Mouse (Mus musculus): Measurements from ENCODE around the gene Gtf3c2. TPM values are rescaled to one million over a fixed set of nuclear protein-coding genes. Genes with fewer than 3 reads are reported as not detected.

Gene Gtf3c2
- polyA plus RNA-seq, 1 experiment from 2014 or later: 63.6 TPM

DNA sequence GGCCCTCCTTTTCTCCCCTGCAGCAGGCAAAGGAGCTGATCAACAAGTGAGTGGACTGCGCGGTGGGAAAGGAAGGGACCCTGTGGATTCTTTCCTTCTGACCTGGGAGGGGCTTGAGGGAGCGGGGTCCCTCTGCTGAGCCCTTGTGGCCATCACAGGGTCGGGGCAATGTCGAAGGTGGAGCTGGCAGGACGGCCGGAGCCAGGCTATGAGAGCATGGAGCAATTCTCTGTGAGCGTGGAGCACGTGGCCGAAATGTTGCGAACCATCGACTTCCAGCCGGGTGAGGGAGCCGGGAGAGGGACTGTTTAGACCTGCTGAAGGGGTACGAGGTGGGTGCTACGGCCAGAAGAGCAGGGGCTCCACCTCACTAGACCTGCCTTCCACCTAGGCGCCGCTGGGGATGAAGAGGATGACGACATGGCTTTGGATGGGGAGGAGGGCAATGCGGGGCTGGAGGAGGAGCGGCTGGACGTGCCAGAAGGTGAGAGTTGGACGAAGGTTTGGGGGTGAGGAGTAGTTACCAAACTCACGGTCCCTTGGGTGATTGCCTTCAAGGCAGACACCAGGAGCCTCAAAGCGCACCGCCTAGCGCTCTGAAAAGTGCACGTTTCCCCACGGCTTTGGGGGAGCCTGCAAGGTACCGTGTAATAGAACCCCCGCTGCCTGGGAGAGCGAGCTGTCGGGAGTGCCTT lies 43.1 kb downstream of the Gtf3c2 start:
- Histone ChIP-seq H3K9me3 (replicated peaks; ENCODE audit: control insufficient read depth, low read length, poor library complexity, severe bottlenecking) (no peaks in the 10 kb centered on the region), H3K4me2 (ENCODE audit: low read length) (peak overlapping the region; percentile 64), H3K36me3 (ENCODE audit: control insufficient read depth, insufficient read depth, low read length) (no peaks in the 10 kb centered on the region), H3K27ac (ENCODE audit: low read length) (no peak overlapping the region), H3K4me1 (ENCODE audit: control insufficient read depth, insufficient read depth, low read length) (peaks cover 13% of the 10 kb centered on the region), H3K27me3 (ENCODE audit: control insufficient read depth, insufficient read depth, low read depth, low read length) (peaks cover 52% of the 10 kb centered on the region), H3K4me3 (ENCODE audit: low read depth, low read length) (peak overlapping the region; percentile 31), H3K9ac (ENCODE audit: low read depth, low read length) (no peak overlapping the region)
- WGBS: under 1% methylated on average over 31 of the region's 33 CpGs
- ATAC-seq: no peak

GRCm38 (mm10) chr5:31126050-31126449 lies 53.9 kb downstream of the Gtf3c2 start:
- no peaks in the 10 kb centered on the region for H3K9me3 ChIP-seq (replicated peaks; ENCODE audit: control insufficient read depth, low read length, poor library complexity, severe bottlenecking)

GRCm38 (mm10) chr5:31123481-31123880 lies 56.5 kb downstream of the Gtf3c2 start:
- no peak overlapping the region for H3K27ac ChIP-seq (ENCODE audit: low read length)
- H3K36me3 ChIP-seq (ENCODE audit: control insufficient read depth, insufficient read depth, low read length): no peaks in the 10 kb centered on the region
- no peak for ATAC-seq
- no peaks in the 10 kb centered on the region for H3K9me3 ChIP-seq (replicated peaks; ENCODE audit: control insufficient read depth, low read length, poor library complexity, severe bottlenecking)
- H3K4me3 ChIP-seq (ENCODE audit: low read depth, low read length): no peak overlapping the region
- no peak overlapping the region for H3K9ac ChIP-seq (ENCODE audit: low read depth, low read length)
- 47% methylated on average over 2 of the region's 2 CpGs for WGBS
- no peaks in the 10 kb centered on the region for H3K27me3 ChIP-seq (ENCODE audit: control insufficient read depth, insufficient read depth, low read depth, low read length)
- no peaks in the 10 kb centered on the region for H3K4me1 ChIP-seq (ENCODE audit: control insufficient read depth, insufficient read depth, low read length)
- no peak overlapping the region for H3K4me2 ChIP-seq (ENCODE audit: low read length)

More at GRCm38 (mm10) chr5:31126050-31126449, 53.9 kb downstream of the Gtf3c2 start:
- no peaks in the 10 kb centered on the region for H3K36me3 ChIP-seq (ENCODE audit: control insufficient read depth, insufficient read depth, low read length)
- no peak overlapping the region for H3K9ac ChIP-seq (ENCODE audit: low read depth, low read length)
- no peak overlapping the region for H3K4me3 ChIP-seq (ENCODE audit: low read depth, low read length)
- H3K27me3 ChIP-seq (ENCODE audit: control insufficient read depth, insufficient read depth, low read depth, low read length): peaks cover 3% of the 10 kb centered on the region; the same call in 1 of the 2 replicates
- no peak overlapping the region for H3K4me2 ChIP-seq (ENCODE audit: low read length)
- no peak overlapping the region for H3K27ac ChIP-seq (ENCODE audit: low read length)
- no peaks in the 10 kb centered on the region for H3K4me1 ChIP-seq (ENCODE audit: control insufficient read depth, insufficient read depth, low read length)
- ATAC-seq: no peak
- 45% methylated on average over 5 of the region's 5 CpGs for WGBS

GRCm38 (mm10) chr5:31121111-31121510 lies 58.8 kb downstream of the Gtf3c2 start:
- H3K4me2 ChIP-seq (ENCODE audit: low read length): no peak overlapping the region
- H3K27me3 ChIP-seq (ENCODE audit: control insufficient read depth, insufficient read depth, low read depth, low read length): no peaks in the 10 kb centered on the region
- ATAC-seq: no peak
- no peak overlapping the region for H3K4me3 ChIP-seq (ENCODE audit: low read depth, low read length)
- no peaks in the 10 kb centered on the region for H3K36me3 ChIP-seq (ENCODE audit: control insufficient read depth, insufficient read depth, low read length)
- no peaks in the 10 kb centered on the region for H3K4me1 ChIP-seq (ENCODE audit: control insufficient read depth, insufficient read depth, low read length)
- H3K9ac ChIP-seq (ENCODE audit: low read depth, low read length): no peak overlapping the region
- no peaks in the 10 kb centered on the region for H3K9me3 ChIP-seq (replicated peaks; ENCODE audit: control insufficient read depth, low read length, poor library complexity, severe bottlenecking)
- 88% methylated on average over 8 of the region's 8 CpGs for WGBS
- no peak overlapping the region for H3K27ac ChIP-seq (ENCODE audit: low read length)

- WGBS: 31% methylated on average over 10 of the region's 10 CpGs
- H3K36me3 ChIP-seq (ENCODE audit: control insufficient read depth, insufficient read depth, low read length): no peaks in the 10 kb centered on the region
- H3K27me3 ChIP-seq (ENCODE audit: control insufficient read depth, insufficient read depth, low read depth, low read length): no peaks in the 10 kb centered on the region
- no peaks in the 10 kb centered on the region for H3K4me1 ChIP-seq (ENCODE audit: control insufficient read depth, insufficient read depth, low read length)
- no peak overlapping the region for H3K9ac ChIP-seq (ENCODE audit: low read depth, low read length)
- ATAC-seq: no peak
- H3K27ac ChIP-seq (ENCODE audit: low read length): no peak overlapping the region
- H3K9me3 ChIP-seq (replicated peaks; ENCODE audit: control insufficient read depth, low read length, poor library complexity, severe bottlenecking): no peaks in the 10 kb centered on the region
- no peak overlapping the region for H3K4me2 ChIP-seq (ENCODE audit: low read length)
- H3K4me3 ChIP-seq (ENCODE audit: low read depth, low read length): no peak overlapping the region
Observed at GRCm38 (mm10) chr5:31116912-31117311, 63.0 kb downstream of the Gtf3c2 start.

- Histone ChIP-seq H3K9me3 (replicated peaks; ENCODE audit: control insufficient read depth, low read length, poor library complexity, severe bottlenecking) (no peaks in the 10 kb centered on the region), H3K4me3 (ENCODE audit: low read depth, low read length) (no peak within 1 kb of the TSS), H3K9ac (ENCODE audit: low read depth, low read length) (no peak within 1 kb of the TSS), H3K36me3 (ENCODE audit: control insufficient read depth, insufficient read depth, low read length) (no peaks in the 10 kb centered on the region), H3K27me3 (ENCODE audit: control insufficient read depth, insufficient read depth, low read depth, low read length) (no peaks in the 10 kb centered on the region), H3K4me1 (ENCODE audit: control insufficient read depth, insufficient read depth, low read length) (no peaks in the 10 kb centered on the region), H3K4me2 (ENCODE audit: low read length) (no peak within 1 kb of the TSS), H3K27ac (ENCODE audit: low read length) (no peak within 1 kb of the TSS)
- WGBS: 53% methylated on average over 3 of the region's 3 CpGs
- no peak for ATAC-seq
Observed at GRCm38 (mm10) chr5:31116354-31116753, 63.6 kb downstream of the Gtf3c2 start, which contains the start of gene Trim54. Gene Trim54 (plus strand): TSS chr5:31116712.

DNA sequence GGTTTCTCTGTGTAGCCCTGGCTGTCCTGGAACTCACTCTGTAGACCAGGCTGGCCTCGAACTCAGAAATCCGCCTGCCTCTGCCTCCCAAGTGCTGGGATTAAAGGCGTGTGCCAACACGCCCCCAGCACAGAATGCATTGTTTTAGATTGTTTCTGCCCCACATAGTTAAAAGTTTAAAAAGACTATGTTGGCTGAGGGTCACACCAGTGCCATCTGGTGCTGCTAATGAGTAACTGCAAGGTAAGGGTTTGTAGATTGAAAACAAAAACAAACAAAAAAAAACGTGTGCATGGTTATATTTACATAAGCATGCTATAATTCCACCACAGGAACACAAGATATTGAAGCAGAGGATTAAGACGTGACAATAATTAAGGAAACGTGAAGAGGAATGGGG lies 69.2 kb downstream of the Gtf3c2 start:
- Histone ChIP-seq H3K4me3 (ENCODE audit: low read depth, low read length) (no peak overlapping the region), H3K4me1 (ENCODE audit: control insufficient read depth, insufficient read depth, low read length) (no peaks in the 10 kb centered on the region), H3K9ac (ENCODE audit: low read depth, low read length) (no peak overlapping the region), H3K27me3 (ENCODE audit: control insufficient read depth, insufficient read depth, low read depth, low read length) (no peaks in the 10 kb centered on the region), H3K4me2 (ENCODE audit: low read length) (no peak overlapping the region), H3K9me3 (replicated peaks; ENCODE audit: control insufficient read depth, low read length, poor library complexity, severe bottlenecking) (no peaks in the 10 kb centered on the region), H3K27ac (ENCODE audit: low read length) (no peak overlapping the region), H3K36me3 (ENCODE audit: control insufficient read depth, insufficient read depth, low read length) (no peaks in the 10 kb centered on the region)
- no peak for ATAC-seq
- 35% methylated on average over 7 of the region's 7 CpGs for WGBS

DNA sequence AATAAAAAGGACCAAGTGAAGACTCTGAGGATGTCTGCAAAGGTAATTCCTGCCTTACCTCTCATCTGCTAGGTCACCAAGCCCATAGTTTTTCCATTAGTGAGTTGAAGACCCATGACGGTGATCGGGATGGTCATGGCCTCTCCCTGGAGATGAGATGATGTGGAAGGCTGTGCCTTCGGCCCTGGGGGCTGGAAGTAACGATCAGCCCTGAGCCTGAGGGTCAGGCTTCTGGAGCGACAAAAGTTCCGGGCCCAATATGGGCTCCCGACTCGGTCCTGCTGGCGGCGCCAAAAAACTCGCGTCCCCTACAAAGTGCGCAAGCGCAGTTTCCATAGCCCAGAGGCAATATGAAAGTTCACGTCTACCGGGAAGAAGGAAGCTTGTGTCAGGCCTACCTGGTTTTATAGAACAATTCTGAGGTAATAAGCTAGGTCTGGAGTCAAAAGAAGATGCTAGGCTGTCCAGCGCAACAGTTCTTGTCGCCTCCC lies 71.9 kb downstream of the Gtf3c2 start, which contains the start of gene Slc30a3:
Gene Slc30a3 (minus strand): TSS at position 238 of the 491 bp plus-strand sequence.
- WGBS: 95% methylated on average over 18 of the region's 18 CpGs
- no peak within 1 kb of the TSS for H3K4me3 ChIP-seq (ENCODE audit: low read depth, low read length)

More for the DNA sequence above, 71.9 kb downstream of the Gtf3c2 start, which contains the start of gene Slc30a3:
- no peak for ATAC-seq
- Histone ChIP-seq H3K36me3 (ENCODE audit: control insufficient read depth, insufficient read depth, low read length) (no peaks in the 10 kb centered on the region), H3K27me3 (ENCODE audit: control insufficient read depth, insufficient read depth, low read depth, low read length) (no peaks in the 10 kb centered on the region), H3K27ac (ENCODE audit: low read length) (no peak within 1 kb of the TSS), H3K9me3 (replicated peaks; ENCODE audit: control insufficient read depth, low read length, poor library complexity, severe bottlenecking) (no peaks in the 10 kb centered on the region), H3K4me1 (ENCODE audit: control insufficient read depth, insufficient read depth, low read length) (no peaks in the 10 kb centered on the region), H3K9ac (ENCODE audit: low read depth, low read length) (no peak within 1 kb of the TSS), H3K4me2 (ENCODE audit: low read length) (no peak within 1 kb of the TSS)

Data from midbrain, embryonic 16.5 days (tissue).